Mouse (Mus musculus): Measurements from ENCODE around the gene Rgl1.

DNA sequence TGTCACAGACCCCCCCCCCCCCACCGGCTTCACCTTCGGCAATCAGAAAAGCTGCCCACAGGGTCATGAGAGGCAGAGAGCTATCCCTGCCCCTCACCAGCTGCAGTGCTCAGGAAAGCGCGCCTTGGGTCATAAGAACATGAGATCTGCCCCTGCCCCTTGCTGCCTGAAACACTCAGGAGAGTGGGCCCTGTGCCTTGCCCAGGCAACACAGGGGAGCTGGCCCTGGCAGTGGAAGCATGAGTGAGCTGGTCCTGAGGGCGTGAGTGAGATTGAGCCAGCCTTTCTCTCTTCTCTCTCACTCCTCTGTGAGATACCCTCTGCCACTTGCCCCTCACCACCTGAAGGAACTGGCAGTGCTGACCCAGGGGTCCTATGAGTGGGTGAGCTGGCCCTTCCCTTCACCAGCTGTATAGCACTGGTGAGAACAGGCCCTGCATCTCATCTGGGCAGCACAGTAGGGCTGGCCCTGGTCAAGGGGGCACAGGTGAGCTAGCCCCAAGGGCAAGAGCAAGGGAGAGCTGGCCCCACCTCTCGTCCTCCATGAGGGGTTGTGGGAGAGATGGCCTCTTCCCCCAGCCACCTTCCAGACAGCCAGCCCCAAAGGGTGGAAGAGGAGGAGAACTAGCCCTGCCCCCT, 115.2 kb downstream of the Rgl1 start:
- TF ChIP-seq CTCF (IDR thresholded peaks at IDR 0.05; ENCODE audit: control insufficient read depth, insufficient read depth, insufficient read length): no peak
- TF ChIP-seq USF1 (IDR thresholded peaks at IDR 0.05; ENCODE audit: low read depth): no peak
- no peak for TF ChIP-seq MAX (IDR thresholded peaks at IDR 0.05)
- no peak for TF ChIP-seq FOSL1 (IDR thresholded peaks at IDR 0.05; ENCODE audit: insufficient read depth, low read length, poor library complexity, severe bottlenecking)
- TF ChIP-seq CEBPB (IDR thresholded peaks at IDR 0.05; ENCODE audit: low read depth): no peak
- TF ChIP-seq MYOD1 (IDR thresholded peaks at IDR 0.05; ENCODE audit: control insufficient read depth, insufficient read length, low read depth): no peak
- TF ChIP-seq MYOG (IDR thresholded peaks at IDR 0.05; ENCODE audit: control insufficient read depth, extremely low read depth, insufficient read length): no peak
